Mouse (Mus musculus) E14TG2a.4 (cell line): ENCODE results near the gene Bloc1s5.

Source experiments
- CTCF ChIP-seq: conservative IDR thresholded peaks from 2 replicates; pipeline ENCODE4 v1.5.1; 2014; ENCODE audit warnings: low read length
- NANOG ChIP-seq: IDR thresholded peaks from 2 replicates; pipeline ENCODE4 v1.6.1; 2014; ENCODE audit warnings: borderline replicate concordance, low read length, mixed read lengths
- POU5F1 ChIP-seq: IDR thresholded peaks from 2 replicates; pipeline ENCODE4 v1.6.1; 2014; ENCODE audit warnings: low read length, borderline replicate concordance

GRCm38 (mm10) chr13:38554611-38555010 is 80.3 kb downstream of the Bloc1s5 start:
- no peak for TF ChIP-seq CTCF
- TF ChIP-seq NANOG = no peak
- TF ChIP-seq POU5F1 = no peak
